Mouse (Mus musculus) mouse trophoblast stem cell (cell line): Measurements from ENCODE around the gene Gm20823.
"Not testable (repeated sequence)": the region's sequence is repeated elsewhere in the genome, so short reads cannot be mapped to it uniquely, and the experiment has no call there.

Experiments
- in situ Hi-C, 2 experiments: fragments of 300-500 bp; cut with MseI, MboI; formaldehyde crosslinking; loops; 2 replicates in 1 of 2; 3 replicates in 1 of 2; pipeline ENCODE4 v1.15.1; 2025

Gene Gm20823

DNA sequence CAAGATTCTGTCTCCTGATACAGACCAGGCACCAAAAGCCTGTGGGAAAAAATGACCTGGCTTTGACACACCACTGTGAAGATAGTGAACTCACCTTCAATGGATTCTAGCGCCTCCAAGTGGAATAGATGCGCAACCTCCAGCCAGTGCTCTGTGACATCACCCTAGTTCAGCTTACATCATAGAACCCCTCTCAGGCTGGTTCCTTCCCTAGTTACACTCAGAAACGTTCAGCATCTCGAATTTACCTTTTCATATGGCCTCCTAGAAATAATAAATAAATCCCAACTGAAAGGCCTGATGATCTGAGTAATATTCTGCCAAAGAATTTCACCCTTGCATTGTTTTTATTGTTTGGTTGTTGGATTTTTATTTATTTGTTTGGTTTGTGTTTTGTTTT, at the start of gene Gm20823:
Gene Gm20823 (minus strand): TSS at position 101 of the 400 bp plus-strand sequence.
- in situ Hi-C loops = not testable (repeated sequence)
